Mouse (Mus musculus) heart, postnatal 4 days (tissue): ENCODE data around the gene Fbxo39. TPM values are rescaled to one million over a fixed set of nuclear protein-coding genes. Genes with fewer than 3 reads are reported as not detected.
"Not testable (repeated sequence)": the region's sequence is repeated elsewhere in the genome, so short reads cannot be mapped to it uniquely, and the experiment has no call there.

Source experiments
- DNase-seq: peaks from one replicate; pipeline ENCODE4 v3.0.0; 2021
- total RNA-seq, 2 experiments: library from RNA; stranded (reverse); gene quantifications; 2 replicates each; pipeline ENCODE4 v1.2.3; 2021

Fbxo39 gene
- total RNA-seq, 2 experiments from 2014 or later: not detected

- no peak for DNase-seq
Measured at GRCm38 (mm10) chr11:72311355-72312001, 2.8 kb upstream of the Fbxo39 start.

- DNase-seq: no peak
Measured at GRCm38 (mm10) chr11:72318026-72318425, 3.8 kb downstream of the Fbxo39 start.

- DNase-seq: no peak
Measured at GRCm38 (mm10) chr11:72324431-72324830, 10.2 kb downstream of the Fbxo39 start.

GRCm38 (mm10) chr11:72325701-72326100 is 11.5 kb downstream of the Fbxo39 start:
- no peak for DNase-seq

- DNase-seq: no peak
Measured at GRCm38 (mm10) chr11:72332951-72333667, 18.9 kb downstream of the Fbxo39 start.

- no peak for DNase-seq
Measured at GRCm38 (mm10) chr11:72334653-72335052, 20.4 kb downstream of the Fbxo39 start.

GRCm38 (mm10) chr11:72336726-72337125 is 22.5 kb downstream of the Fbxo39 start:
- DNase-seq: no peak

- DNase-seq: no peak
Measured at GRCm38 (mm10) chr11:72338437-72338871, 24.2 kb downstream of the Fbxo39 start.

- no peak for DNase-seq
Measured at GRCm38 (mm10) chr11:72339716-72340115, 25.5 kb downstream of the Fbxo39 start.

GRCm38 (mm10) chr11:72342549-72343237 is 28.4 kb downstream of the Fbxo39 start:
- DNase-seq: peak; percentile 74

GRCm38 (mm10) chr11:72343238-72343625 is 29.0 kb downstream of the Fbxo39 start:
- DNase-seq: not testable (repeated sequence)

- peak; percentile 75 for DNase-seq
Measured at GRCm38 (mm10) chr11:72343904-72344303, 29.7 kb downstream of the Fbxo39 start.

GRCm38 (mm10) chr11:72344486-72344885 is 30.2 kb downstream of the Fbxo39 start:
- no peak for DNase-seq

- DNase-seq: no peak
Measured at GRCm38 (mm10) chr11:72348563-72348962, 34.3 kb downstream of the Fbxo39 start.

GRCm38 (mm10) chr11:72349016-72349415 is 34.8 kb downstream of the Fbxo39 start:
- no peak for DNase-seq

- no peak for DNase-seq
Measured at GRCm38 (mm10) chr11:72349652-72350051, 35.4 kb downstream of the Fbxo39 start.

GRCm38 (mm10) chr11:72352272-72352671 is 38.0 kb downstream of the Fbxo39 start:
- no peak for DNase-seq

GRCm38 (mm10) chr11:72353186-72353585 is 38.9 kb downstream of the Fbxo39 start:
- DNase-seq: no peak

- peak; percentile 89 for DNase-seq
Measured at GRCm38 (mm10) chr11:72354971-72355728, 40.9 kb downstream of the Fbxo39 start.

- DNase-seq: peak; percentile 67
Measured at GRCm38 (mm10) chr11:72361385-72362346, 47.4 kb downstream of the Fbxo39 start.

GRCm38 (mm10) chr11:72362347-72362741 is 48.1 kb downstream of the Fbxo39 start, which contains the start of gene Tekt1:
Gene Tekt1 (minus strand): TSS chr11:72362442.
- no peak for DNase-seq
